Mouse (Mus musculus) embryo, embryonic 9.5 days (tissue): ENCODE measurements around the gene Samd4b.
A peak's percentile ranks its signal among the peaks of the same experiment; 100 is the strongest.

Source experiments
- DNase-seq: peaks from one replicate; pipeline ENCODE4 v3.0.0-alpha.2; 2017; ENCODE audit errors: extremely low spot score

Samd4b gene

DNA sequence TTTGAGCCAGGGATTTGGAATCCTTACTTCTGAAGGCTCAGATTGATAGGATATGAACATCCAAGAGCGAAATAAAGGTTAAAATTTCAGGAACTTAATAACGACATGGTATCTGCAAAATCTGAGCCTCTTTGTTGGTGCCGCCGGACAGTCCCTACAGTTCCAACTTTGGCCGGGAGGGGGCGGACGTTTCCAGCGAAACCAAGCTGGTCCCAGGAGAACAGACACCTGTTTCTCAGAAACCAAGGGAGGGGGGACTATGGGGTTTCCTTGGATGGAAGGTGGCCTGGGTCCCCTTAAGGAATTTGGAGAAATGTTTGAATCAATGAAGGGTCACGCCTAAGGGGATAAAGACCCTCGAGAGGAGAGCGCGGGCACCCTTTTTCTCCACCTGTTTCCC lies 151.5 kb downstream of the Samd4b start:
- DNase-seq: peak; percentile 79

- no peak for DNase-seq
These were observed 153.5 kb downstream of the Samd4b start for GRCm38 (mm10) chr7:28444344-28444974.

GRCm38 (mm10) chr7:28442688-28443087 lies 155.3 kb downstream of the Samd4b start:
- no peak for DNase-seq

DNA sequence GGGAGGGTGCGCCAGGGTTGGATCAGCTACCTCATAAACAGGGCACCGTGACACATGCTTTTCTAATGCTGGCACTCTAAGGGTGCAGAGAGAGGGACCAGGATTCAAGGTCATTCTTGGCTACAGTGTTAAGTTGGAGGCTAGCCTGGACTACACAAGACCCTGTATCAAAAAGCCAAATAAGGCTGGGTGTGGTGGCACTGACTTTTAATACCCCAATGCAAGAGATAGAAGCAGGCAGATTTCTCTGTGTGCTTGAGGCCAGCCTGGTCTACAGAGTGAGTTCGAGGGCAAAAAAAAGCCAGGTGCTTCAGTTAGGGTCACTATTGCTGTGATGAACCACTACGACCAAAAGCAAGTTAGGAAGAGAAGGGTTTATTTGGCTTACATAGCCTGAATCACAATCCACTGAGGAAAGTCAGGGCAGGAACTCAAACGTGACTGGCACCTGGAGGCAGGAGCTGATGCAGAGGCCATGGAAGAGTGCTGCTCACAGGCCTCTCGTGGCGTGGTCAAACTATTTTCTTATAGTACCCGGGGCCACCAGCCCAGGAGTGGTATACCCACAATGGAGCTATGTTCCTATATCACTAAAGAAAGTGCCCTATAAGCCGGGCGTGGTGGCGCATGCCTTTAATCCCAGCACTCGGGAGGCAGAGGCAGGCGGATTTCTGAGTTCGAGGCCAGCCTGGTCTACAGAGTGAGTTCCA lies 156.0 kb downstream of the Samd4b start:
- no peak for DNase-seq

DNA sequence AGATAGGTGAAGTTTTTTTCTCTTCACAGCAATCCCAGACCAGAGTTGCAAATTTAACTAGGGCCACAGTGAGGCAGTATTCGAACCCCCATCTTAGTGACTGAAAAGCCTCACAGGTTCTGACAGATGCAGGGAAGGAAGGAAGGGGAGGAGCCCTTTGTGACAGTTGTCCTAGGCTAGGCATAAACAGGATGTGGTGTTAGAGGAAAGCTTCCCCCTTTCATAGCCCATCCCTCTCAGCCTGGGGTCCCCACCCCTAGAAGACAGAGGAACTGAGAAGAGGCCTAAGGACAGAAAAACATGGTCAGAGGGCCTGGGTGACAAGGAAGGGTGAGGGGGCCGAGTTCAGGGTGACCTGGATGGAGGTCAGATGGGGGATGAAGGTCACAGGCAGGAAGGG lies 157.2 kb downstream of the Samd4b start:
- DNase-seq: no peak

GRCm38 (mm10) chr7:28438771-28439170 lies 159.2 kb downstream of the Samd4b start:
- DNase-seq: no peak

GRCm38 (mm10) chr7:28437964-28438363 lies 160.0 kb downstream of the Samd4b start:
- no peak for DNase-seq

- DNase-seq: peak; percentile 85
These were observed 160.9 kb downstream of the Samd4b start, which contains the start of gene Gmfg for GRCm38 (mm10) chr7:28436932-28437570. Gene Gmfg (plus strand): TSS chr7:28437447.

DNA sequence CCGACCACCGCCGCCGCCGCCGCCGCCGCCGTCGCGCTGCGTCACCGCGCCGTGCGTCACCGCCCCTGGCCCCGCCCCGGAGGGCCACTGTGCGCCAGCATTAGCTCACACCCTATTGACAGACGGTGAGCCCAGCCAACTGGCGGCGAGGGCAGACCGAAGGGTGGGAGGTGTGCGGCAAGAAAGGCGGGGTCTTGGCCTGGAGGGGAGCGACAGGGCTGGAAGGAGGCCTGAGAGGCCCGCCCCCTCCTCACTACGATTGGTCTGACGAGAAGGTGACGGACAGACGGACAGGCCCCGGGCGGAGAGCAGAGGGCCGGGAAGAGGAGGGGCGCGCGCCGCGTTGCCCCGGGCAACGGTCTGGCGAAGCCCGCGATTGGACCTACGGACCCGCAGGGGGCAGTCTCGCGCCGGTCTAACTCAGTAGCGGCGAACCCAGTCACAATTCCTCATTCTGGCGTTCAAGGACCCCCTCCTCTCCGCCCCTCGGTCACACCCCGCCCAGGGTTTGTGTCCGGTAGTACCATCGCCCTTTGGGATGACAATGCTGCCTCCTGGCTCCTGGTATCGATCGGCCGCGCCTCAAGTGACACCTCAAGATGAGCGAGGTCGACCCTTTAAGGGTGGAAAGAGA lies 161.6 kb downstream of the Samd4b start:
- DNase-seq: peak; percentile 100

GRCm38 (mm10) chr7:28435660-28436259 lies 162.2 kb downstream of the Samd4b start:
- DNase-seq: peak; percentile 43

- DNase-seq: no peak
These were observed 165.7 kb downstream of the Samd4b start for GRCm38 (mm10) chr7:28432252-28432651.

- no peak for DNase-seq
These were observed 167.4 kb downstream of the Samd4b start for GRCm38 (mm10) chr7:28430512-28430911.

DNA sequence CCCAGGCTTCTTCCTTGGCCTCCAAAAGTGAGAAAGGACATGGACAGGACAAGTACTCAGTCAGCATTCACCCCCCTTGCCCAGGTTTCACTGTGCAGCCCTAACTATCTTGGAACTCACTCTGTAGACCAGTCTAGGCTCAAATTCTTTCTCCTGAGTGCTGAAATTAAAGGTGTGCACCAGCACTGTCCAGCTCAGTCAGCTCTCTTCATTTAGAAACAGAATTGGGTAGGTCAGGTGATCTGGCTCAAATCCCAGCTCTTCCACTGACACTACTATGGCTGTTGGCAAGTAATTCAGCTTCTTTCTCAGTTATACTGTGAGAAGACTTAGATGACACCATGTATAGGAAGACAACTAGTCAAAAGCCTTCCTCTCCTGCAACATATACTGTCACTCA lies 170.2 kb downstream of the Samd4b start:
- DNase-seq: no peak

GRCm38 (mm10) chr7:28423018-28423417 lies 174.9 kb downstream of the Samd4b start:
- no peak for DNase-seq

- no peak for DNase-seq
These were observed 178.5 kb downstream of the Samd4b start for GRCm38 (mm10) chr7:28419416-28419815.

DNA sequence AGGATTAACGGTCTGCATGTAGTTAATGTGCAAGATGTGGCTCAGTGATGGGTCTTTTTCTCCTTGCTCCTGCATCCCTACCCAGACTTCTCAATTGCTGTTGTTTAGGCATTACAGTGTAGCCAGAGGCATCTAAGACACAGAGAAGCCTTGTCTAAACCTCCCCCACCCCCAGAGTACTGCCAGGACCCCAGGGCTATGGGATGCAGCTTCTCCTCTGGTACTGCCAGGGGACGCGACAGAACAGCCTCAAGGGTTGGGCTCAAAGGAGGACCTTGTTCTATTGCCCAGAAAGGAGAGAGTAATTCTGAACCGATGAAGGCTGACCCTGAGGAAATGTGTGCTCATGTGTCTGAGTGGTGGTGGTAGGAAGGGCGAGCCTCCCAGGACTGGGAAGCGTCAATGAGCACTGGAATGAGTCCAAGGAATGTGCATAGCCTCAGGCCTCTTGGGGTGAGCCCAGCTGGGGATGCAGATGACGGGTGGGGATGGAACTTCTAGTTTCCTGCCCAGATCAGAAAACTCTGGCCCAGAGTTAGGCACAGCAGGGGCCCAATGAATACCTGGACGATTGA lies 179.8 kb downstream of the Samd4b start:
- DNase-seq: no peak

DNA sequence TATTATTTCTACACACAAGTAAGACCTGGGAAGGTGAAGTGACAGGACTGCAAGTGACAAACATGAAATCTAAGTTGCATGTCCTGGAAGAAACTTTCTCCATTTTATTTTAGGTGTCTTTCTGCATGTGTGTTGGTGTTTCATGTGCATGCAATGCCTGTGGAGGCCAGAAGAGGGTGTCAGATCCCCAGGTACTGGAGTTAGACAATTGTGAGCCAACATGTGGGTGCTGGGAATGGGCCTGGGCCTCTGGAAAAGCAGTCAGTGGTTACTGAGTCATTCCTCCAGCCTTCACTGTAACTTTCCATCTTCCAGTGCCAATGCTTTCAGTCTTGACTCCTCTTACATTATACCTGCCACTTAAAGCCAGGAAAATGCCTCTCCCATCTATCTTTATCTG lies 180.6 kb downstream of the Samd4b start:
- no peak for DNase-seq

- DNase-seq: no peak
These were observed 185.1 kb downstream of the Samd4b start for GRCm38 (mm10) chr7:28412826-28413225.

DNA sequence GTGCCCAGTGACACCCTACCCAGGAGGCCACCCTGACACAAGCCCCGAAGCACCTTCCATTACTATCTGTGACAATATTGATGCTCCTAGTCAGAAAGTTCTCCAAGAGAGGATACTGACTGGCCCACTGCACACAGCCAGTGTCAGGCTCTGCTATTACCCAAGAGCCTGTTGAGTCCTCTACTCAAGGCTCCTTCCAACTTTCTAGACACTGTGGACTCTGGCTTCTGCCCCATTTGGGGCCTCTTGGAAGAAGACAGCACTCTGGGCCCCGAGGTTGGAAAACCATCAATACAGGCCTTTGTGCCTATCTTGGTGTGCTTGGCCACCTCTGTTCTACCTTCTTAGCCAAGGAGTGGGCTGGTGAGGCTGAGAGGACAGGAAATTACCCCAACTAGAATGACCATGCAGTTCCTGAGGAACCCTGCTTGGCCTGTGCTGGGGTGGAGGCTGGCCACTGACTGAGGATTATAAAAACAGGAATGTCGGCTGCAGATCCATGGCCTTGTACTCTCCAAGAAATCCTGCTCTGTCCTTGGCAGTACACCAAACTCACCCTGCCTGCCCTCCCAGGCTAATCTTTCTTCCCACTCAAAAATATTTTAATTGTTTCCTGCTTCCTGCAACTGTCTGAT lies 187.0 kb downstream of the Samd4b start:
- DNase-seq: no peak

DNA sequence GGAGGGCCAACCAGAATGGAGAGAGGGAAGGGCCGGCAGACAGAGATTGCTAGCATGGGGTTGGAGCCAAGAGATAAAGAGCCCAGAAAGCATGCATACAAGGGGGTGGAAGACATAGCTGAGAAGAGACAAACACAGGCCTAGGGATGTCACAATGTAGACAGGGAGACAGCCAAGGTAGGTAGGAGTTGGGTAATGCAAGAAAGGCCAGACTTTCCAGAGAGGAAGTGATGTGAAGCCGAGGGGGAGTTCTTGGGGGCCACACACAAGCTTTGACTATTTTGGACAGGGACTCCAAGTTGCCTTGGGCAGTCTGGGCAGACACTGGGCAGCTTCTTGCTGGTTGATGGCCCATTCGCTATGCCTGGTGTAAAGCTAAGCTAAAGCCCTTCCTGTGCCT lies 196.0 kb downstream of the Samd4b start:
- DNase-seq: no peak

DNA sequence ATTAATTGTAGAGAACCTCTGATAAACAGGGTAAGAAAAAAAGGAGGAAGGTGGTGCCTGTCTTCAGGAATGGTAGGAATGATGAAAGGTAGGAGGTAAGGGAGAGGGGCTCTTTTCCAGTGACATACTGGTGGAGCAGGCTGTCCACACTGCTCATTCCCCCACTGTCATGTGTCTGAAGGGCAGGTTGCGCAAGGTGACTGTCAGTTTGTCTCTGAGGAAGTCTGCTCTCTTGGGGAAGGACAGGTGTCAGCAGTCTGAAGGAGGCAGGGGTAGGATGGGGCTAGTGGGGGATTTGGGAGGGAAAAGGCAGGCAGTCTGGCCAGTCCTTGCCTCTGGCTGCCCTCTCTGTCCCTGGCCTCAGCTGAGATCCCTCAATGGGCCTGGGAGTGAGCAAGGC lies 196.9 kb downstream of the Samd4b start:
- no peak for DNase-seq
